Mouse (Mus musculus): ENCODE data around the gene Fyb2.
"Not testable (repeated sequence)": the region's sequence is repeated elsewhere in the genome, so short reads cannot be mapped to it uniquely, and the experiment has no call there.

Gene Fyb2

GRCm38 (mm10) chr4:104941895-104942294 is 28.6 kb downstream of the Fyb2 start:
- DNase-seq, result no peak

- DNase-seq, result no peak
Measured at GRCm38 (mm10) chr4:104944482-104944881, 31.2 kb downstream of the Fyb2 start.

GRCm38 (mm10) chr4:104948886-104949285 is 35.6 kb downstream of the Fyb2 start:
- peak; percentile 64 for DNase-seq

- no peak for DNase-seq
Measured at GRCm38 (mm10) chr4:104949304-104949703, 36.0 kb downstream of the Fyb2 start.

DNA sequence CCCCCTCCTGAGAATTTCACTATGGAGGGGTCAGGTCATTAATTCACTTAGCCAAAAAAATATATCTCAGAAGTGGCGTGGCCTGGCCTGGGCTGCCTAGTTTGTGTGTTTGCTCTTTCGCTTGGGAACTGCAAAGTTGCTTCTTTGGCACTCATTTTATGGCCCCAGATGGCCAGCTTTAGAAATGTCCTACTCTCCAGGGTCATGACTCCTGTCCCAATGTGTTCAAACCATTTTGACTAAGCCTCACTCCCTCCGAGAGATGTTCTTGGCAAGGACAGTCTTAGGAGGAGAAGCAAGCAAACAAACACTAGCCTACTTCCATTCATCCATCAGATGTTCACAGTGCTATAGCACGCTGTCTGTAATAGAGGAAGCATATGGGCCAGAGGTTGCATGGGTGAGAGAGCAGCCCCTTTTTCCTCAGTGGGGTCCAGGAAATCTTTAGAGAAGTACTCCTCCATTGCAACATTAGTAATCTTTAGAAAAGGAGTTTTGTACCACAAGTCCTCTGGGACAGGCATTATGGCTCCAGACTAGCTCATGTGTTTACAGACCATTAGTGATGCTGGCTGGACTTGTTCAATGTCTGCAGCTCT is 38.1 kb downstream of the Fyb2 start:
- DNase-seq, result peak; percentile 11

GRCm38 (mm10) chr4:104956691-104957090 is 43.4 kb downstream of the Fyb2 start:
- peak; percentile 17 for DNase-seq

GRCm38 (mm10) chr4:104961431-104961830 is 48.2 kb downstream of the Fyb2 start:
- no peak for DNase-seq

DNA sequence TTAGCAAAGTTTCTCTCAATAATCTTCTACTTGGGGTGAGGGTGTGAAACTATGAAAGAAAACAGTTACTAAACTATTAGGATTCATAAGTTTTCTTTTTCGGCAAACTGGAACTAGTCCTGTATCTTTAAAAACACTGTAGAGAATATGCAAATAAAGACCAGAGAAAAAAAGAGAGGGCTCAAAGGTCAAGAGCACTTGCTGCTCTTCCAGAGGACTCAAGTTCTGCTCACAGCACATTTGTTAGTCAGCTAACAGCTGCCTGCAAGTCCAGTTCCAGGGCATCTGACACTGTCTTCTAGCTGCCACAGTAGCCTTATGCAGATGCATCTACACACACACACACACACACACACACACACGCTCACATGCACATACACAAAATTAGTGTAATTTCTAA is 59.4 kb downstream of the Fyb2 start:
- DNase-seq, result no peak

GRCm38 (mm10) chr4:104975162-104975830 is 62.0 kb downstream of the Fyb2 start:
- DNase-seq, result no peak

DNA sequence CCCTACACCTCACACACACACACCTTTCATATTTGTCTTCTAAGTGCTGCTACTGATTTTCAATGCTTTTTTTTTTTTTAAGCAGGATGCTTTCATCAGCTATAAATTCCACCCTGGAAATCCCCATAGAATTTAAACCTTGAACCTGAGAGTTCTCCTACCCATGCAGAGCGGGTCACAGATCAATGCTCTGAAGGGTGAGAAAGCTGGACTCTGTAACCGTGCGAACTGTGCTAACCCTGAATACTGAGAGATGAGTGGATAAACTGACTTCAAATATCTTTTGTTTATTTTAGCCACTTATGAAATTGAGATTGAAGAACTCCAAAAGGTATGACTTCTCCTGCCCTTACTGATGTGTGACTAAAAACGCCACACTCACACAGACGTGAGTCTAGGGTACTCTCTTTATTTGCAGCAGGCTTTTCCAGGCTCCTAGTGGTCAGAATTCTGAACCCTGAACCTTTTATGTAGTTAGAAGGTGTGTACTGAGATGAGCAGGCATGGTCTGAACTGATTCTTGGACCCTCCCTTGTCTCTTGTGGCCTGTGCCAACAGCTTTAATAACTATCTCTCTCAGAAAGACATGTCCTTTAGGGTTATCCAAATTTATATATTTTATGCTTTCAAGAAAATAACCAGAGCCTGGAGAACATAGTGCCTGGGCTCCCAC is 72.8 kb downstream of the Fyb2 start:
- peak; percentile 30 for DNase-seq

GRCm38 (mm10) chr4:104987631-104988030 is 74.4 kb downstream of the Fyb2 start:
- no peak for DNase-seq

- DNase-seq, result no peak
Measured at GRCm38 (mm10) chr4:104988102-104988501, 74.8 kb downstream of the Fyb2 start.

DNA sequence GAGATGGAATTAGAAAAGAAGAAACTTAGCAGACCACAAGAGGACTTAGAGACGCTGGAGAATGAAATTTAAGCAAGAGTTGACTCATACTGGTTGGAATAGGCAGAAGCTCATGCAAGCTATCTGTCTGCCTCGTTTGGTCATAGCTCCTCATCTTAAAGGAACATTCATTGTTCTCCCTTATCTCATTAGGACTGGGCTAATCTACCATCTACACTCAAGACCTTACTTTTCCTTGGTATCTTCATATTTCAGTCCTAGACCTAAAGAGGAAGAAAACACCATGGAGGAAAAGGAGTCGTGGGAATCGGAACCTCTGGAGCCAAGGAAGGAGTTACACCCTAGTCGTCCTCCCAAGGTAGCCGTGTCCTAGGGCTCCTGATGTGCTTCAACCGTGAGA is 75.5 kb downstream of the Fyb2 start:
- DNase-seq, result no peak

GRCm38 (mm10) chr4:104990016-104990415 is 76.8 kb downstream of the Fyb2 start:
- no peak for DNase-seq

- DNase-seq, result no peak
Measured at GRCm38 (mm10) chr4:104990686-104991085, 77.4 kb downstream of the Fyb2 start.

DNA sequence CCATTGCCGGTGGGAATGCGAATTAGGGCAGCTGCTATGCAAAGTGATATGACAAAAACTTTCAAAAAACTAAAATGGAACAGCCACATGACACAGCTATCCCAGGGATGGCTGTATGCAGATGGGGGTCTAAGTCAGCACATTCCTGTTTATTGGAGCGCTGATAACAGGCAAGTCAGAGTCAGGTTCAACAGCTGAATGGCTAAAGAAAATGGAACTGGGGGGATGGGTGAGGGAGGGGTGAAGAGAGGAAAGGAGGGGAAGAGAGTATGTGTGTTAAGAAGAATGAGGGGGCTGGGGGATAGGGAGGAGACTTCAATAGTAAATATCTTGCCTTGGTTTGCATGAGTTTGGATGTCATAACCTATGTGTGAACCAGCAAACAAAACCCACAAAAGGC is 79.0 kb downstream of the Fyb2 start:
- no peak for DNase-seq

DNA sequence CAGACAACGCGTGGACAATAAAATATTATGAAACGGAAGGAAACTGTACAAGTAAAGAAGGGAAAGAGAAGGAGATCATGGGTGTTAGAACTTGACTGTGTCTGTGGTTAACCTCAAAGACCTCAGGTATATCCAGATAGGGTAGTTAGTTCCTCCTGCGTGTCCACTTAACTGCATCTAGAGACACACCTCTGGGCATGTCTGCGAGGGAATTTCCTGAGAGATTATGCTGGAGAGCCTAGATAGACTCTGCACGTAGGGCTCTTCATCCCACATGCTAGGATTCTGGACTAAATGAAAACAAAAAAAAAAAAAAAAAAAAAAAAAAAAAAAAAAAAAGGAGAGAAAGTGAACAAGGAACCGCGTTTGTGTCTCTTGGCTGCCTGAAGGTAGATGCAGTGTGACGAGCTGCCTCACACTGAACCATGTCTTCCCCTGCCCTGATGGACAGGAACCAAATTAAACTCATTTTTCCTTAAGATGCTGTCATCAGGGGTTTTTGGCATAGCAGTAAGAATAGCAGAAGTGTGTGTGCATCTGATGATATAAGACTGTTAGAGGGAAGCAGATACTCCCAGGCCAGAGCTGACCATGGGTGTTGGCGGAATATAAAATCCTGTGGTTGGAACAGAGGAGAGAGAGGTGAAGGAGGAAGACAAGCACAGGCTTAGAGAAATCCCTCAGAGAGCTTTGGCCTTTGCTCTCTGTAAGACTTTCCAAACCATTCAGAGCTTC is 80.1 kb downstream of the Fyb2 start:
- no peak for DNase-seq

DNA sequence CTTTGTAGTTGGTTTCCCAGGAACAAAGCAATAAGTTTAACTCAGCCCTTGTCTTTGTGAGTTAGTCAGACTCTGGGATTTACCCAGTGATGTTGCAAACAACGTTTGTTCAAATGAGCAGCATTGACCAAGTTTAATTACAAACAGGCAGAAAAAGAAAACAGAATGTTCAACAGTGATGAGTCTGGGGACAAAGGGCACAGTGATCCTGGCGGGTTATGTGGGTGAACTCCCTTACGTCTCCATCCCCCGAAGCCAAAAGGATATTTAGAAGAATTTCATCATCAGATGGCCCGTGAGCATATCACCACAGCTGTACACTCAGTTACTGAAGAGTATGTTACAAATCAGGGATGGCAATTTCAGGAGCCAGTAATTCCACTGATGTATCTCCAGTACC is 86.4 kb downstream of the Fyb2 start:
- DNase-seq, result no peak

- DNase-seq, result no peak
Measured at GRCm38 (mm10) chr4:105001736-105002135, 88.5 kb downstream of the Fyb2 start.

DNA sequence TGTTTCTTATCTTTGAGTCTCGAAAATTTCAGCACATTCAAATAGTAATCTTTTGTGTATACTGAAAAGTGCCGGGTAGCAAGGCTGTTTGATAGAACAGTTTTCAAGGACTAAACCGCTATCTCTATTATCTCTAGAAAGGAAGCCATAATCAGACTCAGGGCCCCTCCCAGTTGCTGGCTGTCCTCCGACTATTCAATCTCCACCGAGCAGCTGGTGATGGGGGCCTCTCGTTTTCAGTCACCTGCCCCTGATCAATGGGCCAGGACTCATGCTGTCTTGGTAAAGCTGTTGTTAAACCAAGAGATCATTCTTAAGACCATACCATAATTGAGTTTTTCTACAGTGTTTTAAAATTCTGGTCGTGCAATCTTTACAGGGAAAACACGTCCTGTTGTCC is 90.9 kb downstream of the Fyb2 start:
- no peak for DNase-seq

DNA sequence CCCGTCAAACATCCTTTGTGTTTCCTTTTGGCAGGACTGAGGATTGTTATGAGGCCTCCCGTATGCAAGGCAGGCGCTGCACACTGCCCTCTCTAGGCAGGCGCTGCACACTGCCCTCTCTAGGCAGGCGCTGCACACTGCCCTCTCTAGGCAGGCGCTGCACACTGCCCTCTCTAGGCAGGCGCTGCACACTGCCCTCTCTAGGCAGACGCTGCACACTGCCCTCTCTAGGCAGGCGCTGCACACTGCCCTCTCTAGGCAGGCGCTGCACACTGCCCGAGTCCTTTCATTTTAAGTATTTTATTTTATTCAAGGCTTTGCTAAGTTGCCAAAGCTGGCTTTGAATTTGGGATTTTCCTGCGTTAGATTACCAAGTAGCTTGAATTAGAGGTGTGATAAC is 91.4 kb downstream of the Fyb2 start:
- DNase-seq, result not testable (repeated sequence)

DNA sequence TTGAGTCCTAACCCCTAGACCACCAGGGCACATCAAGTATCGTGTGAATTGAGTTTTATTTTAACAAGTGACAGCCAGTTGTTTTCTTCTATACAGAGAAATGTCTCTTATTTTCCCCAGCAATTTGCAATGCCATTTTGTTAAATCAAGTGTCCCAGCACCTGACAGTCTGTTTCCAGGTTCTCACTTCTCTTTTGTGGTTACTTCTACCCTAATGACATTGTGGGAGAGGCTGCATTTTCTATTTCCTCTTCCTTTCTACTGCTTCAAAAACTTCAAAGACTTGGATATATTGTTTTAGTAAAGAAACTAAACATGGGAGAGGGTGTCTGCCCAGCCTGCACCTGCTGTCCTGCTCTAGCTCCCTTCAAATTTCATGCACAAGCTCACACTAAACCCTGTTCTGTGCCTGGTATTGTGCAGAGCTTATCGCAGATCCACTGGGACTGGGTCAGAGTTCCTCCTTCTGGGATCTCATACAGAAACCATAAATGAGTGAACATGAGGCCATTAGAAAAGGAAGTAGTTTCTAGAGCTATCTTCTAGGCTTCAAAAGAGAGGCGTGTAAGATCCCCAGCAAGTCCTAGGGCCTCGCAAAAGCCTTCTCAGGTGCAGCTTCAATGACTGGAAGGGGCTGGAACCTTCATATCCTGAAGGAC is 94.2 kb downstream of the Fyb2 start:
- no peak for DNase-seq

GRCm38 (mm10) chr4:105013718-105014117 is 100.5 kb downstream of the Fyb2 start:
- DNase-seq, result no peak

Measured in kidney, postnatal 10 days (tissue).